Mouse (Mus musculus) layer of hippocampus, postnatal 14 days (tissue): Measurements from ENCODE around the gene Vmn1r127. TPM values are rescaled to one million over a fixed set of nuclear protein-coding genes. Genes with fewer than 3 reads are reported as not detected.
"Not testable (repeated sequence)": the region's sequence is repeated elsewhere in the genome, so short reads cannot be mapped to it uniquely, and the experiment has no call there.

ENCODE experiments used
- DNase-seq, 2 experiments: peaks; one replicate each; pipeline ENCODE4 v3.0.0; 2021 to 2022; ENCODE audit warnings: low spot score in 2 of 2, mixed read lengths in 1 of 2
- long read RNA-seq, 2 experiments: library from polyadenylated mRNA; stranded (forward); transcript quantifications; one replicate each; pipeline ENCODE4 v2.0.0; 2021
- total RNA-seq, 2 experiments: library from RNA; stranded (reverse); gene quantifications; 2 replicates each; pipeline ENCODE4 v1.2.3; 2021

Gene Vmn1r127
- not detected for total RNA-seq
- long read RNA-seq, experiment 1: 0 reads
- long read RNA-seq, experiment 2: 0 reads

- DNase-seq: not testable (repeated sequence)
Measured at GRCm38 (mm10) chr7:21319761-21320160, at the start of gene Vmn1r127. Gene Vmn1r127, minus strand, starts transcription at chr7:21319861.

GRCm38 (mm10) chr7:21361191-21361590 lies 41.5 kb upstream of the Vmn1r127 start, which contains the start of gene Vmn1r129:
Gene Vmn1r129, minus strand, starts transcription at chr7:21361291.
- not testable (repeated sequence) for DNase-seq

- DNase-seq: not testable (repeated sequence)
Measured at GRCm38 (mm10) chr7:21349073-21349472, 29.4 kb upstream of the Vmn1r127 start, which contains the start of gene Vmn1r128. Gene Vmn1r128, plus strand, starts transcription at chr7:21349373.

DNA sequence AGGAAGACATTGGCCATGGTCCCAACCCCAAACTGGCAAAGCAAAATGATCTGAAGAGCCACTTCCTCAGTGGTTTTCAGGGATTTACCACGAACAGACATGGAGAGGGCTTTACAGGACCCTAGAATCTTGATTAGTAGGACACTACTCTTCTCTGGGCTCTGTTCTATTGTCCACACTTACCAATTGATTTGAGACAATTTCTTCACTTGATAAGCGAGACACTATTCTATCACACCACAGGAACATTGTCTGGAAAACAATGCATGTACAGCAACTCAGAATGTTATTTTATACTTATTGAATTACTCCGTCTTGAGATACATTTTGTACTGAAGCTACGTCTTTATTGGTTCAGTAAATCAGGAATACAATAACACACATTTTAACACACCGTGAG lies 18.3 kb downstream of the Vmn1r127 start, which contains the start of gene Vmn1r126:
Gene Vmn1r126, minus strand, starts transcription at position 101 of the 400 bp plus-strand sequence.
- not testable (repeated sequence) for DNase-seq

- DNase-seq: not testable (repeated sequence)
Measured at GRCm38 (mm10) chr7:21271879-21272278, 47.8 kb downstream of the Vmn1r127 start, which contains the start of gene Vmn1r125. Gene Vmn1r125, plus strand, starts transcription at chr7:21272179.

Other genes with a start within 250 kb of the Vmn1r127 start
- gene Vmn1r121, start 221.3 kb downstream of the Vmn1r127 start, total RNA-seq: not detected
- not detected for gene Vmn1r122, start 185.7 kb downstream of the Vmn1r127 start, total RNA-seq
- gene Vmn1r123, start 157.7 kb downstream of the Vmn1r127 start, total RNA-seq: not detected
- gene Gm5157, start 129.4 kb downstream of the Vmn1r127 start, total RNA-seq: not detected
- not detected for gene Vmn1r124, start 59.2 kb downstream of the Vmn1r127 start, total RNA-seq
- not detected for gene Vmn1r125, start 47.7 kb downstream of the Vmn1r127 start, total RNA-seq
- not detected for gene Vmn1r126, start 18.4 kb downstream of the Vmn1r127 start, total RNA-seq
- gene Vmn1r128, start 29.5 kb upstream of the Vmn1r127 start, total RNA-seq: not detected
- not detected for gene Vmn1r129, start 41.4 kb upstream of the Vmn1r127 start, total RNA-seq
- gene Gm6882, start 112.9 kb upstream of the Vmn1r127 start, total RNA-seq: not detected
- gene Vmn1r130, start 191.9 kb upstream of the Vmn1r127 start, total RNA-seq: not detected
- not detected for gene Vmn1r131, start 226.2 kb upstream of the Vmn1r127 start, total RNA-seq